Mouse (Mus musculus): Measurements from ENCODE around the gene Tspan31. TPM values are rescaled to one million over a fixed set of nuclear protein-coding genes. Genes with fewer than 3 reads are reported as not detected.

The Tspan31 gene
- 118 and 122 TPM in 2 replicates for polyA plus RNA-seq (2015; fragmentation: Nextera tagmentation; extraction: Ambion mirVana)

DNA sequence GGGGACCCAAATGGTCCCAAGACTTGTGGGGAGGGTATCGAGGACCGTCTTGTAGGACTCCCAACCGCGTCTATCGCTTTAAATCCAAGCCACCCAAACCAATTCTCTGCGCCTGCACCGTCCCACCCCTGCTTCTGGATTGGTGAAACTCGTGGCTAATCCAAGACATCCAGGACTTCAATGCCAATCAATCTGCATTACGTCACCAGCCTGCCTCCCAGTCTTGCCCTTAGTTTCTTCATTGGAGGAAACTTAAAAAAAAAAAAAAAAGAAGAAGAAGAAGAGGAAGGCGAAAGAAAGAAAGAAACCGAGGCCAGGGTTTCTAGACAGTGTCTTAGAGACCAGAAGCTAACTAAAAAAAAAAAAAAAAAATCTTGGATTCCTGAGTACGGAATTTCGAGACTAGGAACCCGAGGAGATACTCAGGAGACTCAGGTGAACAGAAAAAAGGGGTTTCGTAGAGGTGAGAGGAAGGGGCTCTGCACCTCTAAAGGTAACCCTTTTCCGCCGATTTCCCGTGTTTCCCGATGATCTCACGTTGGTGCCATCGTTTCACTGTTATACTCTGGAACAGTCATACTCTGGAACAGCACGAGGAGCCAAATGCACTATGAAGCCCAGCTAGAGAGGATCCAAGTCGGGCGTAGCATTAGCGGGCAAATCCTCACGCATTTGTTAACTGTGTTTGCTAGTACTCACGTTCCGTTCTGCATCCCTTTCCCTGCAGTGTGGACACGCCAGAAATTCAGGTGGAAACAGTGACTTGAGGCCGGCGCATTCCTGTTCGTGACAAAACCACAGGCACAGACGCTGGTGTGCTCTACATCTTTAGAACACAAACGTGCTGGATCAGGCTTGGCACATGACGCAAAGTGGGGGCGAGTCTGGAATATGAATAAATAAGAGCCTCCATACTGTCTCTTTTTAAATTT lies at the start of gene Tspan31:
Gene Tspan31, minus strand, starts transcription at position 75 of the 932 bp plus-strand sequence.
- no peaks in the 10 kb centered on the region for H3K9me3 ChIP-seq
- peak within 1 kb of the TSS; percentile 95 for H3K27ac ChIP-seq (replicated peaks)
- peaks cover 32% of the 10 kb centered on the region for H3K36me3 ChIP-seq
- peak within 1 kb of the TSS; percentile 88 for H3K4me2 ChIP-seq (replicated peaks)
- H3K9ac ChIP-seq (replicated peaks), result peak within 1 kb of the TSS; percentile 71
- no peaks in the 10 kb centered on the region for H3K27me3 ChIP-seq
- H3K4me3 ChIP-seq, result peak within 1 kb of the TSS; percentile 67
- peaks cover 30% of the 10 kb centered on the region for H3K4me1 ChIP-seq
- 1% methylated on average over 36 of the region's 36 CpGs for WGBS
- ATAC-seq (replicated peaks), result peak; percentile 95

DNA sequence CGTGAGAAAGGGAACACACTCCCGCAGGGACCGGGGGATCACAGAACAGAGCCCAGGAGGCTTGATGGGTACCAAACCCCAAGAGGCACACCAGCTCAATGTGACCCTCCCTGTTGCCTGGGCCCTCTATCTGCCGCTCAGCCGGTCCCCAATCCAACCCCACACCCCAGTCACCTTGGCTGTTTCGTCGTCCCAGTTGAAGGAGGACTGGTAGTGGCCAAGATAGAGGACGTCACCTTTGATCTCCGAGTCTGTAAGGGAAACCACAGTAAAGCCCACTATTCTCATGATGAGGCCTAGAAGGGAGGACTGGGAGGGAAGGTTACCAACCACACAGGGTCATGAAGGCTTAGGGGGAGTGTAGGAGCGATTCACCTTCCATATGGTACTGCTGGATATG lies 49.2 kb upstream of the Tspan31 start:
- no peak overlapping the region for H3K4me2 ChIP-seq (replicated peaks)
- H3K9ac ChIP-seq (replicated peaks), result no peak overlapping the region
- no peak overlapping the region for H3K4me3 ChIP-seq
- H3K9me3 ChIP-seq, result no peaks in the 10 kb centered on the region
- peaks cover 36% of the 10 kb centered on the region for H3K4me1 ChIP-seq
- WGBS, result 93% methylated on average over 10 of the region's 10 CpGs
- H3K27me3 ChIP-seq, result no peaks in the 10 kb centered on the region
- H3K36me3 ChIP-seq, result peaks cover 43% of the 10 kb centered on the region
- no peak for ATAC-seq (replicated peaks)
- H3K27ac ChIP-seq (replicated peaks), result no peak overlapping the region

DNA sequence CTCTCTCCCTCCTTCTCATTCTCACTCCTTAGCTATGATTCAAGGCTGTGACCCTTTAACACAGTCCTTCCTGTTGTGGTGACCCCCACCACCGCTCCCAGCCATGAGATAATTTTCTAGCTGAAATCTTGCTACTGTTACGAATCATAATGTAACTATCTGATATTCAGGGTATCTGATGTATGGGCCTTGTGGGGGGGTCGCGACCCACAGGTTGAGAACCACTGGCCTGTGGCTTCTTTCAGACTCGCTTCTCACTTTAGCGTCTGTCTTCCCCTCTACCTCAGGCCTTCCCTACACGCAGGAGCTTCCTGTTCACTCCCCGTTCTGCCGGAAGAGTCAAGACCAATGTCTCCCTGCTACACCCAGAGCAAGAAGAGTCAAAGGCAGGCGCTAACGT lies 48.4 kb upstream of the Tspan31 start:
- no peak overlapping the region for H3K9ac ChIP-seq (replicated peaks)
- peaks cover 43% of the 10 kb centered on the region for H3K36me3 ChIP-seq
- peaks cover 34% of the 10 kb centered on the region for H3K4me1 ChIP-seq
- no peak overlapping the region for H3K4me2 ChIP-seq (replicated peaks)
- ATAC-seq (replicated peaks), result no peak
- no peak overlapping the region for H3K4me3 ChIP-seq
- no peaks in the 10 kb centered on the region for H3K9me3 ChIP-seq
- no peaks in the 10 kb centered on the region for H3K27me3 ChIP-seq
- H3K27ac ChIP-seq (replicated peaks), result no peak overlapping the region
- 93% methylated on average over 11 of the region's 11 CpGs for WGBS

DNA sequence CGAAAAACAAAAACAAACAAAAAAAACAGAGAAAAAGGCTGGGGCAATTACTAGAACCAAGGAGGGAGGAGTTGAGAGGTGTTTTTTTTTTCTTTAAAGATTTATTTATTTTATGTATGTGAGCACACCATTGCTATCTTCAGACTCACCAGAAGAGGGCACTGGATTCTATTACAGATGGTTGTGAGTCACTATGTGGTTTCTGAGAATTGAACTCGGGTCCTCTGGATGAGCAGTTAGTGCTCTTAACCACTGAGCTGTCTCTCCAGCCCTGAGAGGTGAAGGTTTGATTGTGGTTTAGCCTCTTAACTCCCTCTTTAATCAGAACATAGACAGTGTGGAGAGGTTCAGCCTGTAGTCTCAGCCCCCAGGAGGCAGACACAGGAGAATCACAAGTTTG lies 45.0 kb upstream of the Tspan31 start:
- Histone ChIP-seq H3K36me3 (peaks cover 51% of the 10 kb centered on the region), H3K9ac (replicated peaks) (no peak overlapping the region), H3K4me2 (replicated peaks) (no peak overlapping the region), H3K9me3 (no peaks in the 10 kb centered on the region), H3K4me1 (peaks cover 10% of the 10 kb centered on the region), H3K4me3 (no peak overlapping the region), H3K27me3 (no peaks in the 10 kb centered on the region), H3K27ac (replicated peaks) (no peak overlapping the region)
- no peak for ATAC-seq (replicated peaks)
- WGBS, result 82% methylated on average over 2 of the region's 2 CpGs

DNA sequence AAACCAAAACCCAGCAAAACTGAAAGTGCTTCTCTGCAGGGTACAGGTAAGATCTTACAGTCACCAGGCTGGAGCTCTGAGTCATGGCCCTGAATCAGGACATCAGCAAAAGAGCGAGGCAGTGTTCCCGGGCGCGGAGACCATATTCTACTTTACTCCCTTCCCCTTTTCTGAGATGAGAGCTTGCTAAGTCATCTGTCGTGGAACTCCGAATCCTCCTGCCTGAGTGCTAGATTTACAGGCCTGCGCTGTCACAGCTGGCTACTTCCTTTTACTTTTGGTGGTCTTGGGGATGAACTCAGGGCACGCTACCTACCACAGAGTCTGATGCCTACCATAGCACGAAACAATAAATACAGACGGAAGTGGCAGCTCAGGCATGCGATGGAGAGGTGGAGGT lies 44.3 kb upstream of the Tspan31 start:
- Histone ChIP-seq H3K9ac (replicated peaks) (no peak overlapping the region), H3K27me3 (no peaks in the 10 kb centered on the region), H3K9me3 (no peaks in the 10 kb centered on the region), H3K36me3 (peaks cover 50% of the 10 kb centered on the region), H3K27ac (replicated peaks) (no peak overlapping the region), H3K4me1 (peaks cover 4% of the 10 kb centered on the region), H3K4me2 (replicated peaks) (no peak overlapping the region), H3K4me3 (no peak overlapping the region)
- 93% methylated on average over 11 of the region's 11 CpGs for WGBS
- no peak for ATAC-seq (replicated peaks)

DNA sequence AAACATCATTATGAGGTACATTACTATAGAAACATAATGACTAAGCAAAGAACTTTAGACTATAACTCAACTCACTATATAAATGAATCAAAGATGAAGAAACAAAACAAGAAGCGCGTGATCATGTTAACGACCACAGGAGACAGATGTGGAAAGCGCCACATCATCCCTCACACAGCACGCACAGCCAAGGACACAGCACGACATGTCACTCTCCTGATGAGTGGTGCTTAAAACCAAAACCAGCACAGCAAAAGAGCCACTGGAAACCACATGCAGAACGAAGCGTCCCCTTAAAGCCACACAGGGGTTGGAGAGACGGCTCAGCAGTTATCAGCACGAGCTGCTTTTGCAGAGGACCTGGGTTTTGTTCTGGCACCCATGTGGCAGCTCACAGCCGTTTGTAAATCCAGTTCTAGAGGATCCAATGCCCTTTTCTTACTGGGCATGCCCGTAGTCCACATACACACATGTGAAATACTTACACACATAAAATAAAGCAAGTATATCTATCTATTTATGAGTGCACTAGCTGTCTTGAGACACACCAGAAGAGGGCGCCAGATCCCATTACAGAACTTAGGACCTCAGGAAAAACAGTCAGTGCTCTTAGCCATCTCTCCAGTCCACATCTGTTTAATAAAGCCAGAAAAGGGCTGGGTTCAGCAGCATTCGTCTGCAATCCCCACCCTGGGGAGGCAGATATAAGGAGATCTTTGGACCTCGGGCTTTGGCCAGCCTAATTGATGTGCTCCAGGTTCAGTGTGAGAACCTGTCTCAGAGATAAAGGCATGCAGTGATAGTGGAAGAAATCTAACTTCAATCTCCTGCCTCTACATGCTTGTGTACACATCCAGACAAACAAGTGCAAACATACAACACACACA lies 41.2 kb upstream of the Tspan31 start:
- Histone ChIP-seq H3K9me3 (no peaks in the 10 kb centered on the region), H3K4me3 (no peak overlapping the region), H3K9ac (replicated peaks) (no peak overlapping the region), H3K27ac (replicated peaks) (no peak overlapping the region), H3K36me3 (peaks cover 30% of the 10 kb centered on the region), H3K4me1 (no peaks in the 10 kb centered on the region), H3K27me3 (no peaks in the 10 kb centered on the region), H3K4me2 (replicated peaks) (no peak overlapping the region)
- WGBS, result 91% methylated on average over 15 of the region's 15 CpGs
- ATAC-seq (replicated peaks), result no peak

DNA sequence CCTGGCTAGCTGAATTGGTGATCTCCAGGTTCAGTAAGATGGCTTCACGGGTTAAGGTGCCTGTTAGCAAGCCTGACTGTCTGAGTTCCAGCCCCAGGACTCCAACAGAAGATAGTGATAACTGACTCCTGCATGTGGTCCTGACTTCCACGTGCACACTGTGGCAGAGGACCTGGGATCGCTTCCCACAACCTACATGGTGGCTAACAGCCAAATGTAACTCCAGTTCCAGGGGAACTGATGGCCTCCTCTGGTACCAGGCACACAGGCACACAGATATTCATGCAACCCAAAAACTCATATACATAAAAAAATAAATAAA lies 38.2 kb upstream of the Tspan31 start:
- Histone ChIP-seq H3K36me3 (peaks cover 28% of the 10 kb centered on the region), H3K9ac (replicated peaks) (no peak overlapping the region), H3K9me3 (no peaks in the 10 kb centered on the region), H3K27ac (replicated peaks) (no peak overlapping the region), H3K27me3 (no peaks in the 10 kb centered on the region), H3K4me3 (no peak overlapping the region), H3K4me1 (no peaks in the 10 kb centered on the region), H3K4me2 (replicated peaks) (no peak overlapping the region)
- ATAC-seq (replicated peaks), result no peak
- WGBS, result 82% methylated on average over 3 of the region's 3 CpGs

DNA sequence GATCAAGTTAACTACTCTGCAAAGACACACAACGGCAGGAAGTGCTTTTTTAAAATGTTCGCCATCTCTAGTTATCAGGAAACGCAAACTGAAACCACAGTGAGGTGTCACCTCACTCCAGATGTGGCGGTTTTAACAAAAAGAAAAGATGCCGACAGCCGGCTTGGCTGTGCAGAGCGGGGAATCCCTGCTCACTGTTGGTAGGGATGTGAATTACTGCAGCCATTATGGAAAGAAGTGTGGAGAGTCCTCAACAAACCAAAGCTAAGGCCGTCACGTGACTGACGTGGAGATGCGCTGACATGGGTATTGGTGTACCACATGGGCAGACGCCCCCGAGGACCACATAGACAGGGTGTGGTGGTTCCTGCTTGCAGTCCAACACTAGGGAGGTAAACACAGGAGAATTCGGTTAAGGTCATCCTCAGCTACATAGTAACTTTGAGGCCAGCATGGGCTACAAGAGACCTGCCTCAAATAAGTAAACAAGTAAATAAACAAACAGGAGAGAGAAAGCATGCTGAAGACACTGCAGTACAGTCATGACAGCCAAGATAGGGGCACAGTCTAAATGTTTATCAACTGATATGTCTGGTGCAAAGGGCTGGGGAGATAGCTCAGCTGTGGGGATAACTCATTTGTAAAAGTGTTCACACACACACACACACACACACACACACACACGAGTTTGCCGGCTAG lies 37.6 kb upstream of the Tspan31 start:
- no peaks in the 10 kb centered on the region for H3K4me1 ChIP-seq
- H3K4me2 ChIP-seq (replicated peaks), result no peak overlapping the region
- H3K4me3 ChIP-seq, result no peak overlapping the region
- peaks cover 25% of the 10 kb centered on the region for H3K36me3 ChIP-seq
- 93% methylated on average over 16 of the region's 16 CpGs for WGBS
- no peak overlapping the region for H3K9ac ChIP-seq (replicated peaks)
- no peaks in the 10 kb centered on the region for H3K9me3 ChIP-seq
- H3K27me3 ChIP-seq, result no peaks in the 10 kb centered on the region
- no peak overlapping the region for H3K27ac ChIP-seq (replicated peaks)
- no peak for ATAC-seq (replicated peaks)

DNA sequence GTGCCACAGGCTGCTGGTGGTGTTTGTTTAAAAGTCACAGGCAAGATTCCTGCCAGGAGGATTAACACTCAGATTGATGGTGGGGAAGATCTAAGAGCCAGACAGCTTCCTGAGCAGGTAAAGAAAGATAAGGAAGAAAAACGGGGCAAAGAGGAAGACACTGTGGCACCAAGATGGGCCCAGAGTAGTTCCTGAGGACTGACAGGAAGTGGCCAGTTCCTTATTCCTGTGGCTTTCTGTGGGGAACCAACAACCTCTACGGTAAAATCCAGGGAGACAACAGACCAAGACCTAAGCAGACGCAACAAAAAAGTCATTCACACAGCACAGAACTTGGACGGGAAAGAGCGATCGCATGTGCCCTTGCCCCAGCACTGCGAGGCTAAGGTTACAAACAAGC lies 33.6 kb upstream of the Tspan31 start:
- Histone ChIP-seq H3K9ac (replicated peaks) (no peak overlapping the region), H3K9me3 (no peaks in the 10 kb centered on the region), H3K36me3 (peaks cover 35% of the 10 kb centered on the region), H3K4me2 (replicated peaks) (no peak overlapping the region), H3K27me3 (no peaks in the 10 kb centered on the region), H3K4me1 (no peaks in the 10 kb centered on the region), H3K4me3 (no peak overlapping the region), H3K27ac (replicated peaks) (no peak overlapping the region)
- WGBS, result 92% methylated on average over 7 of the region's 7 CpGs
- no peak for ATAC-seq (replicated peaks)

DNA sequence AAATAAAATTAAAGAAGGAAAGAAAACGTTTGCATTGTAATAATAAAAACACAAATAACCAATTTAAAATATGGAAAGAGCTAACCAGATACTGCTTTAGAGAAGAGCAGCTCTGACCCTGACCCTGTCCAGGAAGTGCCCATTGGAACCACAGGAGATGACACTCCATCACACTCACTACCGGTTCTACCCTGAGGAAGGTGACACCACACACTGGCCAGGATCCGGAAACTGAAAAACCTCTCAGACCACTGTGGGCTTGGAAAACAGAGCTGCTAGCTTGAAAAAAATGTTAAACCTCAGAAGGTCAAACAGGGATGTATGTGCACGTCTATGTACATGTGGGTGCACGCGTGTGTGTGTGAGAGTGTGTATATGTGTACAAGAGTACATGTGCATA lies 31.1 kb upstream of the Tspan31 start:
- Histone ChIP-seq H3K4me3 (no peak overlapping the region), H3K4me1 (no peaks in the 10 kb centered on the region), H3K9ac (replicated peaks) (no peak overlapping the region), H3K27me3 (no peaks in the 10 kb centered on the region), H3K36me3 (peaks cover 44% of the 10 kb centered on the region), H3K9me3 (no peaks in the 10 kb centered on the region), H3K4me2 (replicated peaks) (no peak overlapping the region), H3K27ac (replicated peaks) (no peak overlapping the region)
- WGBS, result 88% methylated on average over 6 of the region's 6 CpGs
- ATAC-seq (replicated peaks), result no peak

DNA sequence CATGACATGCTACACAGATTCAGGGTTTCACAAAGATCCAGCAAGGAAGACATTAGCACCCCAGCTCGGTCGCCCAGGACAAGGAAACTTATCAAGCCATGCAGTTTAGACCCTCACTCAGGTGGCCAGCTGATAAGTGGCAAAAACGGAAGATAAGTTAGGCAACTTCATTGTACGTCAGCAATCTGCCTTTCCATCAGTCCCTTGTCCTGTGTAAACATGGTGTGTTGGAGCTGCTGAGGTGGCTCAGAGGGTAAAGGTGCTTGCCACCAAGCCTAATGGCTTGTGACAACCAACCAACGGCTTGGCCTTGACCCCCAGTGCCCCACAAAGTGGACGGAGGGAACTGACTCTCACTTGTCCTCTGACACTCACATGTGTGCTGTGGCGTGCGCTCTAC lies 30.4 kb upstream of the Tspan31 start:
- H3K4me3 ChIP-seq, result no peak overlapping the region
- H3K9ac ChIP-seq (replicated peaks), result no peak overlapping the region
- H3K4me1 ChIP-seq, result no peaks in the 10 kb centered on the region
- no peak for ATAC-seq (replicated peaks)
- H3K27ac ChIP-seq (replicated peaks), result no peak overlapping the region
- no peaks in the 10 kb centered on the region for H3K9me3 ChIP-seq
- no peaks in the 10 kb centered on the region for H3K27me3 ChIP-seq
- WGBS, result 90% methylated on average over 8 of the region's 8 CpGs
- H3K4me2 ChIP-seq (replicated peaks), result no peak overlapping the region
- peaks cover 48% of the 10 kb centered on the region for H3K36me3 ChIP-seq

DNA sequence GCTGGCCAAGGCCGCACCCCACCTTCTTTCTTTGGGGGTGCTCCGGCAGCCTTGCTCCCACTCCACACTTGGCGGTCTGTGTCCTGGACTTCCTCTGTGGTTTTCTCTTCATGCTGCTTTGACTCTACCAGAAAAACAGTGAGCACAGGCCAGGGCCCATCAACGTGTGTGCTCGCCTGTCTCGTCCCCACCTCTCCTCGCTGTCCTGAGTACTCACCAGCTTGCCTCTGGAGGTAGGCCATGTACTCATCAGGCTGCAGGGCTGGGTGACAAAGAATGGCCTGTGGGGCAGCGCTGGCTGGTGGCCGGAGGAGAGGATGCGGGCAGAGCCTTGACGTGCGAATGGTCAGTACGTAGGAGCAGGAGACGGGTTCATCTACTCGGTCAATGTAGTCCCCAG lies 29.8 kb upstream of the Tspan31 start:
- peaks cover 46% of the 10 kb centered on the region for H3K36me3 ChIP-seq

More for the DNA sequence above, 29.8 kb upstream of the Tspan31 start:
- ATAC-seq (replicated peaks), result no peak
- 92% methylated on average over 15 of the region's 15 CpGs for WGBS
- Histone ChIP-seq H3K9ac (replicated peaks) (no peak overlapping the region), H3K4me2 (replicated peaks) (no peak overlapping the region), H3K9me3 (no peaks in the 10 kb centered on the region), H3K4me3 (no peak overlapping the region), H3K4me1 (no peaks in the 10 kb centered on the region), H3K27me3 (no peaks in the 10 kb centered on the region), H3K27ac (replicated peaks) (no peak overlapping the region)
